Mouse (Mus musculus) testis, adult 10 weeks (tissue): ENCODE results near the gene Katnbl1. TPM values are rescaled to one million over a fixed set of nuclear protein-coding genes. Genes with fewer than 3 reads are reported as not detected.

Experiments used
- polyA plus RNA-seq: library from polyadenylated mRNA; stranded (reverse); fragments of 350-450 nt; fragmentation: Illumina TruSeq; extraction: RNeasy Lipid Tissue Mini Kit (QIAGEN cat#74804); gene quantifications from one replicate; pipeline ENCODE4 v1.2.3, GENCODE M21; 2014; ENCODE audit warnings: low read depth, low replicate concordance

The Katnbl1 gene
- 16.3 TPM for polyA plus RNA-seq

DNA sequence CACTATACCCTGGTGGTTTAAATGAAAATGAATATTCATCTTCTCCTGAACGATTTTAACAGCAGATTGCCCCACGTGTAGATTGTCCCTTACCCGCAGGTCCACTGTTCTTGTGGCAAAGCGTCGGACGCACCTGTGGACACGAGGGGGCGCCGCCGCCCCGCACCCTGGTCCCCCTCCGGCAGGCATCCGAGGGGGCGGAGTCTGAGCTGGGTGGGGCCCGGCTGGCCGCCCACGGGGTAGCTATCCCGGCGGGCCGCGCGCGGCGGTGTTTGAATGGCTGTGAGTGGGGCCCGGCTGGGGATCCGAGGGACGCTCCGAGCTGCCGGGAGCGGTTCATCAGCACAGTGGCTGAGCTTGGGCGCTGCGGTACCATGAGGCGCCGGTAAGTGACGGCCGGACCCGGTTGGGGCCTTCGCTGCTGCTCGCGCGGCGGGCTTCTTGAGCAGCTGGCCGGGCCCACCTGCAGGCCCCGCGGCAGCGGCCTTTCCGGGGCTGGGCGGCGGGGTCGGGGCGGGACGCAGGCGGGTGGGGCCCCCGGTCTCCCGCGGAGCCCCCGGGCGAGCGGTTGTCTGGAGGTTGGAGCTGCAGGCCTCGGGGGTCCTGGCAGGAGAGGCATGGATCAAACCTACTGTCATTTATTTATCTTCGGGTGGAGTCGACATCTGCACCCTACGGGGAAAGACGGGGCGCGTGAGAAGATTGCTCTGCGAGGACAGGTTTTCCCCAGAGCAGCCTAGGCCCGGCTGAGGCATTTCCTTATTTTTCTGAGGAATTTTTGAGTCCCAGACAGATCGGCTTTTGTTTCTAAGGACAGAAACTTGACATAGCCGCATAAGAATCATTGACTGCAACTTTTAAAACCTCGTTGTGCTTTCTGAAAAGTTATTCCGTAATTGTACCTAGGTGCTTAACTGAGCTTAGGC, at the start of gene Katnbl1:
Gene Katnbl1 (plus strand): TSS at position 239 of the 926 bp plus-strand sequence.

GRCm38 (mm10) chr2:112367726-112368673, 11.0 kb upstream of the Katnbl1 start, which contains the start of gene Emc4:
Gene Emc4, minus strand, starts transcription at chr2:112368027.

DNA sequence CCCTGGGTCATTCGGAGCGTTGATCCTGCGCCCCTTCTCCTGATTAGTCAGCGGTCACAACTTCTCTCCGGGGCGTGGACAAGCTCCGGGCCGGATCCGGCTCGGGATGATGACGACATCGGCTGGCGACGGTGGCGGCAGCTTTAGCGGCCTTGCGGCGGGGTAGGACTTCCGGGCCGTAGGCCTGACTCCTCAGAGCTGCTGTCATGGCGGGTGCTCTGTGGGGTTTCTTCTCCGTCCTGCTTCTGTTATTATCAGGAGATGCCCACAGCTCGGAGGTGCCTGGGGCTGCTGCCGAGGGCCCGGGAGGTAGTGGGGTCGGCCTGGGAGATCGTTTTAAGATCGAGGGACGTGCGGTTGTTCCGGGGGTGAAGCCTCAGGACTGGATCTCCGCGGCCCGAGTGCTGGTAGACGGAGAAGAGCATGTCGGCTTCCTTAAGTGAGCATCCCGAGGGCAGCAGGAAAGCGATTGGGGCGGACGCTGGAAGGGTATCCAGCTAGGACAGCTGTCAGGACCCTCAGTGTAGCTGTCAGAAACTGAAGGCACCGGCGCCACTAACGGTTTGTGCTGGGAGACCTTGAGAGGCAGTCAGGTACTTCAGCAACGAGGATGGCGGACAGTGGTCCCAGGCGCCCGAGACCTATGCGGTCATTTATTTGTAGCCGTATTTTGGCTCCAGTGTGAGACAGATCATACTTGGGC, 76.0 kb downstream of the Katnbl1 start, which contains the start of gene Emc7:
Gene Emc7 (plus strand): TSS at position 136 of the 703 bp plus-strand sequence.

Other genes with a start within 250 kb of the Katnbl1 start
- gene Olfr1316, start 244.2 kb upstream of the Katnbl1 start, polyA plus RNA-seq, result not detected
- not detected for gene Olfr1317, start 238.9 kb upstream of the Katnbl1 start, polyA plus RNA-seq
- gene Olfr1318, start 225.0 kb upstream of the Katnbl1 start, polyA plus RNA-seq, result not detected
- 1.7 TPM for gene Lpcat4, start 139.7 kb upstream of the Katnbl1 start, polyA plus RNA-seq
- gene Nutm1, start 119.9 kb upstream of the Katnbl1 start, polyA plus RNA-seq, result 21.3 TPM
- gene Nop10, start 117.3 kb upstream of the Katnbl1 start, polyA plus RNA-seq, result 45.7 TPM
- 46.9 TPM for gene Slc12a6, start 113.4 kb upstream of the Katnbl1 start, polyA plus RNA-seq
- not detected for gene Gm21985, start 112.9 kb upstream of the Katnbl1 start, polyA plus RNA-seq
- 83.6 TPM for gene Emc4, start 11.2 kb upstream of the Katnbl1 start, polyA plus RNA-seq
- 30.9 TPM for gene Emc7, start 75.8 kb downstream of the Katnbl1 start, polyA plus RNA-seq
- gene Chrm5, start 101.6 kb downstream of the Katnbl1 start, polyA plus RNA-seq, result not detected
- 117 TPM for gene Aven, start 113.8 kb downstream of the Katnbl1 start, polyA plus RNA-seq